Mouse (Mus musculus) heart, embryonic 13.5 days (tissue): ENCODE measurements around the gene Itgb7. TPM values are rescaled to one million over a fixed set of nuclear protein-coding genes. Genes with fewer than 3 reads are reported as not detected.
A peak's percentile ranks its signal among the peaks of the same experiment; 100 is the strongest.

Experiments
- ATAC-seq: fragments of 200-750 bp; cut with Nextera tagmentation; 2 replicates; pipeline ENCODE4 v1.8.0; 2017; ENCODE audit warnings: moderate TSS enrichment; ENCODE audit not compliant: insufficient number of reproducible peaks, low FRiP score, low TSS enrichment; ENCODE audit errors: extremely low read depth
- H3K27ac ChIP-seq: fragments of 300-500 bp; sonication (generic); replicated peaks from 2 replicates; pipeline ENCODE4 v1.5.1; 2015; ENCODE audit warnings: moderate library complexity, mild to moderate bottlenecking, inconsistent platforms
- H3K27me3 ChIP-seq: fragments of 300-500 bp; sonication (generic); replicated peaks from 2 replicates; pipeline ENCODE4 v1.6.1; 2015; ENCODE audit warnings: mild to moderate bottlenecking, inconsistent platforms
- H3K36me3 ChIP-seq: fragments of 300-500 bp; sonication (generic); 2 replicates; pipeline ENCODE4 v1.6.1; 2015; ENCODE audit warnings: mild to moderate bottlenecking, inconsistent platforms
- H3K4me1 ChIP-seq: fragments of 300-500 bp; sonication (generic); 2 replicates; pipeline ENCODE4 v1.6.1; 2015; ENCODE audit warnings: inconsistent platforms
- H3K4me2 ChIP-seq: fragments of 300-500 bp; sonication (generic); 2 replicates; pipeline ENCODE4 v1.6.1; 2015; ENCODE audit warnings: inconsistent platforms, mild to moderate bottlenecking, moderate library complexity
- H3K4me3 ChIP-seq: fragments of 300-500 bp; sonication (generic); 2 replicates; pipeline ENCODE4 v1.5.1; 2015; ENCODE audit warnings: moderate library complexity, mild to moderate bottlenecking, inconsistent platforms
- H3K9ac ChIP-seq: fragments of 300-500 bp; sonication (generic); 2 replicates; pipeline ENCODE4 v1.6.1; 2015; ENCODE audit warnings: inconsistent platforms, mild to moderate bottlenecking, moderate library complexity
- H3K9me3 ChIP-seq: fragments of 300-500 bp; sonication (generic); 2 replicates; pipeline ENCODE4 v1.6.1; 2016; ENCODE audit warnings: inconsistent platforms
- WGBS: fragments of 180-500 bp; shearing (Covaris S2); methylation state at CpG from one replicate; pipeline ENCODE4 v1.1.7; 2015; ENCODE audit warnings: mixed read lengths; 5-methylcytosine and 5-hydroxymethylcytosine counted together
- polyA plus RNA-seq: library from polyadenylated mRNA; unstranded; fragments of >200 nt; fragmentation: Nextera tagmentation; extraction: Ambion mirVana; gene quantifications from 2 replicates; pipeline ENCODE4 v1.2.1, GENCODE M21; 2015

Itgb7 gene
- polyA plus RNA-seq, 1 experiment from 2014 or later: 0.78 TPM

GRCm38 (mm10) chr15:102205779-102206178, 26.0 kb downstream of the Itgb7 start:
- Histone ChIP-seq H3K9me3 (no peaks in the 10 kb centered on the region), H3K36me3 (peaks cover 61% of the 10 kb centered on the region), H3K4me1 (peaks cover 39% of the 10 kb centered on the region), H3K27ac (peak overlapping the region; percentile 46), H3K9ac (peak overlapping the region; percentile 96), H3K27me3 (no peaks in the 10 kb centered on the region), H3K4me2 (peak overlapping the region; percentile 75), H3K4me3 (peak overlapping the region; percentile 89)
- no peak for ATAC-seq
- 35% methylated on average over 8 of the region's 8 CpGs for WGBS

- H3K9me3 ChIP-seq: no peaks in the 10 kb centered on the region
- no peaks in the 10 kb centered on the region for H3K27me3 ChIP-seq
- peak within 1 kb of the TSS; percentile 99 for H3K27ac ChIP-seq
- H3K36me3 ChIP-seq: peaks cover 59% of the 10 kb centered on the region
- WGBS: 62% methylated on average over 19 of the region's 19 CpGs
- peak within 1 kb of the TSS; percentile 75 for H3K4me2 ChIP-seq
- H3K4me1 ChIP-seq: peaks cover 39% of the 10 kb centered on the region
- peak within 1 kb of the TSS; percentile 96 for H3K9ac ChIP-seq
- peak within 1 kb of the TSS; percentile 89 for H3K4me3 ChIP-seq
- ATAC-seq: no peak
Observed at GRCm38 (mm10) chr15:102204674-102205505, 26.9 kb downstream of the Itgb7 start, which contains the start of gene Csad. Csad (minus strand) TSS chr15:102204724.

GRCm38 (mm10) chr15:102203835-102204381, 27.8 kb downstream of the Itgb7 start:
- no peaks in the 10 kb centered on the region for H3K9me3 ChIP-seq
- WGBS: 0% methylated on average over 33 of the region's 72 CpGs
- H3K27me3 ChIP-seq: no peaks in the 10 kb centered on the region
- peak overlapping the region; percentile 89 for H3K4me3 ChIP-seq
- H3K27ac ChIP-seq: peak overlapping the region; percentile 99
- peak; percentile 52 for ATAC-seq
- peaks cover 57% of the 10 kb centered on the region for H3K36me3 ChIP-seq
- H3K4me2 ChIP-seq: peak overlapping the region; percentile 75
- peak overlapping the region; percentile 96 for H3K9ac ChIP-seq
- H3K4me1 ChIP-seq: peaks cover 39% of the 10 kb centered on the region

GRCm38 (mm10) chr15:102202971-102203834, 28.5 kb downstream of the Itgb7 start, which contains the start of gene Zfp740:
Zfp740 (plus strand) TSS chr15:102203249.
- peak within 1 kb of the TSS; percentile 96 for H3K9ac ChIP-seq
- H3K4me1 ChIP-seq: peaks cover 39% of the 10 kb centered on the region
- peak; percentile 94 for ATAC-seq
- no peaks in the 10 kb centered on the region for H3K9me3 ChIP-seq
- WGBS: under 1% methylated on average over 58 of the region's 68 CpGs
- no peaks in the 10 kb centered on the region for H3K27me3 ChIP-seq
- peak within 1 kb of the TSS; percentile 99 for H3K27ac ChIP-seq
- peaks cover 52% of the 10 kb centered on the region for H3K36me3 ChIP-seq
- peak within 1 kb of the TSS; percentile 89 for H3K4me3 ChIP-seq
- H3K4me2 ChIP-seq: peak within 1 kb of the TSS; percentile 75

- Histone ChIP-seq H3K27me3 (no peaks in the 10 kb centered on the region), H3K9ac (no peak overlapping the region), H3K4me3 (no peak overlapping the region), H3K36me3 (peaks cover 17% of the 10 kb centered on the region), H3K4me2 (no peak overlapping the region), H3K4me1 (peaks cover 11% of the 10 kb centered on the region), H3K27ac (no peak overlapping the region), H3K9me3 (no peaks in the 10 kb centered on the region)
- WGBS: 78% methylated on average over 4 of the region's 4 CpGs
- no peak for ATAC-seq
Observed at GRCm38 (mm10) chr15:102198841-102199240, 32.9 kb downstream of the Itgb7 start.

GRCm38 (mm10) chr15:102195373-102195772, 36.4 kb downstream of the Itgb7 start:
- Histone ChIP-seq H3K27me3 (no peaks in the 10 kb centered on the region), H3K9ac (no peak overlapping the region), H3K9me3 (no peaks in the 10 kb centered on the region), H3K4me1 (peaks cover 7% of the 10 kb centered on the region; the same call in 1 of the 2 replicates), H3K4me3 (no peak overlapping the region), H3K36me3 (peaks cover 12% of the 10 kb centered on the region), H3K27ac (no peak overlapping the region), H3K4me2 (no peak overlapping the region)
- 69% methylated on average over 4 of the region's 4 CpGs for WGBS
- no peak for ATAC-seq

- Histone ChIP-seq H3K27me3 (no peaks in the 10 kb centered on the region), H3K4me3 (no peak overlapping the region), H3K9me3 (no peaks in the 10 kb centered on the region), H3K27ac (no peak overlapping the region), H3K36me3 (peaks cover 7% of the 10 kb centered on the region; the same call in 1 of the 2 replicates), H3K4me2 (no peak overlapping the region), H3K9ac (no peak overlapping the region), H3K4me1 (peaks cover 7% of the 10 kb centered on the region; the same call in 1 of the 2 replicates)
- 82% methylated on average over 4 of the region's 4 CpGs for WGBS
- ATAC-seq: no peak
Observed at GRCm38 (mm10) chr15:102194439-102194838, 37.3 kb downstream of the Itgb7 start.

GRCm38 (mm10) chr15:102193652-102194051, 38.1 kb downstream of the Itgb7 start:
- H3K9me3 ChIP-seq: no peaks in the 10 kb centered on the region
- H3K27ac ChIP-seq: no peak overlapping the region
- H3K4me2 ChIP-seq: no peak overlapping the region
- ATAC-seq: no peak
- no peak overlapping the region for H3K9ac ChIP-seq
- H3K4me1 ChIP-seq: peaks cover 7% of the 10 kb centered on the region; the same call in 1 of the 2 replicates
- no peak overlapping the region for H3K4me3 ChIP-seq
- 77% methylated on average over 4 of the region's 4 CpGs for WGBS
- no peaks in the 10 kb centered on the region; the same call in 1 of the 2 replicates for H3K36me3 ChIP-seq
- no peaks in the 10 kb centered on the region for H3K27me3 ChIP-seq

GRCm38 (mm10) chr15:102192820-102193386, 38.8 kb downstream of the Itgb7 start:
- no peak overlapping the region for H3K9ac ChIP-seq
- peaks cover 2% of the 10 kb centered on the region; the same call in 1 of the 2 replicates for H3K36me3 ChIP-seq
- no peak overlapping the region for H3K4me3 ChIP-seq
- H3K9me3 ChIP-seq: no peaks in the 10 kb centered on the region
- WGBS: 36% methylated on average over 5 of the region's 5 CpGs
- H3K4me2 ChIP-seq: no peak overlapping the region
- no peaks in the 10 kb centered on the region for H3K27me3 ChIP-seq
- H3K4me1 ChIP-seq: peaks cover 7% of the 10 kb centered on the region; the same call in 1 of the 2 replicates
- 0 out of 2 replicates have a peak overlapping the region, but pooled peaks have one; percentile 6 for H3K27ac ChIP-seq
- ATAC-seq: no peak

GRCm38 (mm10) chr15:102192271-102192812, 39.4 kb downstream of the Itgb7 start:
- no peak for ATAC-seq
- 53% methylated on average over 7 of the region's 7 CpGs for WGBS

More at GRCm38 (mm10) chr15:102192271-102192812, 39.4 kb downstream of the Itgb7 start:
- peaks cover 7% of the 10 kb centered on the region; the same call in 1 of the 2 replicates for H3K4me1 ChIP-seq
- no peak overlapping the region for H3K4me2 ChIP-seq
- peaks cover 8% of the 10 kb centered on the region; the same call in 1 of the 2 replicates for H3K36me3 ChIP-seq
- H3K27ac ChIP-seq: 0 out of 2 replicates have a peak overlapping the region, but pooled peaks have one; percentile 6
- no peaks in the 10 kb centered on the region for H3K9me3 ChIP-seq
- H3K9ac ChIP-seq: no peak overlapping the region
- H3K27me3 ChIP-seq: no peaks in the 10 kb centered on the region
- no peak overlapping the region for H3K4me3 ChIP-seq
